Mouse (Mus musculus) liver, postnatal 0 days (tissue): Measurements from ENCODE around the gene 6430548M08Rik.

Source experiments
- CTCF ChIP-seq: sonication (generic); IDR thresholded peaks from 2 replicates; pipeline ENCODE4 v1.5.1; 2016; ENCODE audit warnings: antibody characterized with exemption, low read depth
- EP300 ChIP-seq: IDR thresholded peaks from 2 replicates; pipeline ENCODE4 v1.6.1; 2016; ENCODE audit warnings: antibody characterized with exemption, low read depth, mild to moderate bottlenecking

- TF ChIP-seq CTCF: no peak
- no peak for TF ChIP-seq EP300
Measured at GRCm38 (mm10) chr8:120178124-120178514, 64.2 kb downstream of the 6430548M08Rik start.
